Mouse (Mus musculus): Measurements from ENCODE around the gene Vwa2. TPM values are rescaled to one million over a fixed set of nuclear protein-coding genes. Genes with fewer than 3 reads are reported as not detected.

Gene Vwa2
- polyA plus RNA-seq (2014; fragmentation: Nextera tagmentation; extraction: Ambion mirVana), result 0.39 and 0.59 TPM in 2 replicates

DNA sequence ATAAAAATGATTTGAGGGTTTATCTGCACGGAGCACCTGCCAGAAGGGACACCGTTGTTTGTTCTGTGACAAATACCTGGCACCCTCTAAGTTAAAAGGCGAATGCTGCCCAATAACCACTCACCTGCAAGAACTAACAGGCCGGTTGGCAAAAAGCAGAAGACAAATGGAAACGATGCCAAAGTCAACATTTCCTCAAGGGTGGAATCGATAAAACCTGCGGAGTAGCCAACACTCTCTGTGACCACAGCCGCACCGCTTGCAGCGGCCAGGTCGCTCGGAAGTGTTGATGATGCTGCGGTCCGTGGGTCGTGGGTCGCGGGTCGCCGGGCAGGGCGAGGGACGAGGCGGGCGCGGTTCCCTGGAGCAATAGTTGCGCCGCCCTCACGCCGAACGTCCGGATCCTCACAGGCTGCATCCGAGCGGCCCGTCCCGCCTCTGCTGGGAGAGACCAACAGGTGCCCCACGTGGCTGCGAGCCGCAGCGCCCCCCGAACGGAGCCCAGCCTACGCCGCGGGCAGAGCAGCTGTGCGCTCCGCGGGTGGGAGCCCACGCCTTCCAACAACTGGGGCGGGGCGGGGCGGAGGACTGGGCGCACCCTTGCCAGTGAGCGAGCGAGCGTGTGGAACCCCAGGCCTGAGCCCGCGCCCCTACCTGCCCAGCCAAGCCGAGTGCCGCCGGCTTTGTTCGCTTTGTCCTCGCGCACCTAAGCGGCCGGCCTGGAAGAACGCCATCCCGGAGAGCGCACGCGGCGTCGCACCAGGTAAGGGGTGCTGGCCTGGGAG lies at the start of gene Vwa2:
Gene Vwa2, plus strand, starts transcription at position 434 of the 785 bp plus-strand sequence.
- Histone ChIP-seq H3K4me1 (replicated peaks; ENCODE audit: control insufficient read depth, insufficient read depth, low read length) (0 out of 2 replicates have a peak, but pooled peaks cover 3% of the 10 kb centered on the region), H3K4me3 (ENCODE audit: low read depth, low read length) (peak within 1 kb of the TSS; percentile 50), H3K9me3 (ENCODE audit: control insufficient read depth, low read length) (no peaks in the 10 kb centered on the region), H3K4me2 (peak within 1 kb of the TSS; percentile 76), H3K36me3 (ENCODE audit: control insufficient read depth, insufficient read depth, low read length) (no peaks in the 10 kb centered on the region), H3K27ac (ENCODE audit: low read depth, low read length) (no peak within 1 kb of the TSS), H3K27me3 (replicated peaks; ENCODE audit: control insufficient read depth, insufficient read depth, low read length) (peaks cover 65% of the 10 kb centered on the region), H3K9ac (ENCODE audit: low read depth, low read length) (no peak within 1 kb of the TSS)
- DNase-seq (ENCODE audit: low spot score), result peak; percentile 47
- WGBS, result 4% methylated on average over 71 of the region's 71 CpGs
- no peak for ATAC-seq (replicated peaks; ENCODE audit: low FRiP score)

DNA sequence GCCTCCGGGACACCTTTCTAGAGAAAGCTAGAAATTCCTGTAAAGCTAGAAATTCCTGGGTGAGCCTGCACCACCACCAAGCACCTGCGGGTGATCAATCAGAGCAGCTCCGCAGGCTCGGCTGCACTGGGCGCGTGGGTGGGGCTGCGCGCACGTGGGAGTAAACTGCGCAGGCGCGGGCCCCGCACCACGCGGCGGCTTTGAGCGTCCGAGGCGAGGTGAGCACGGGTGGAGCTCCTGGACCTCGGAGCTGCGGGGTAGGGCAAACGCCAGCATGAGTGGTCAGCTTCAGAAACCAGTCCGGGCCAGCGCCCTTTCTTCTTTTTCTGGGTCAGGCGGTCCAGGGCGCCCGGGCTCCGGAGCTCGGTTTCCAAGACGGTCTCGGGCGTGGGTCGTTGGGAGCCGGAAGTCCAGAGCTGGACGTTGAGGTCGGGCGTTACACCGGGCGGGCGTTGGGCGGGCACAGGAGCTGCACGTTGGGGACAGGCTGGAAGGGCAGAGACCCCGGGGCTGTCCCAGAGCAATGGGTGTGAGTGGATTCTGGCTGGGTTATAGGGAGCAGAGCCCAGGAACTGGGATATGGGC lies 47.9 kb upstream of the Vwa2 start, which contains the start of gene Tdrd1:
Gene Tdrd1, plus strand, starts transcription at position 163 of the 585 bp plus-strand sequence.
- Histone ChIP-seq H3K27me3 (replicated peaks; ENCODE audit: control insufficient read depth, insufficient read depth, low read length) (peaks cover 9% of the 10 kb centered on the region), H3K27ac (ENCODE audit: low read depth, low read length) (no peak within 1 kb of the TSS), H3K4me3 (ENCODE audit: low read depth, low read length) (peak within 1 kb of the TSS; percentile 15; the same call in 1 of the 2 replicates), H3K9ac (ENCODE audit: low read depth, low read length) (no peak within 1 kb of the TSS), H3K9me3 (ENCODE audit: control insufficient read depth, low read length) (no peaks in the 10 kb centered on the region), H3K4me1 (replicated peaks; ENCODE audit: control insufficient read depth, insufficient read depth, low read length) (peaks cover 5% of the 10 kb centered on the region), H3K4me2 (peak within 1 kb of the TSS; percentile 47), H3K36me3 (ENCODE audit: control insufficient read depth, insufficient read depth, low read length) (no peaks in the 10 kb centered on the region)
- WGBS, result 42% methylated on average over 44 of the region's 44 CpGs
- DNase-seq (ENCODE audit: low spot score) (no peak), ATAC-seq (replicated peaks; ENCODE audit: low FRiP score) (no peak)

DNA sequence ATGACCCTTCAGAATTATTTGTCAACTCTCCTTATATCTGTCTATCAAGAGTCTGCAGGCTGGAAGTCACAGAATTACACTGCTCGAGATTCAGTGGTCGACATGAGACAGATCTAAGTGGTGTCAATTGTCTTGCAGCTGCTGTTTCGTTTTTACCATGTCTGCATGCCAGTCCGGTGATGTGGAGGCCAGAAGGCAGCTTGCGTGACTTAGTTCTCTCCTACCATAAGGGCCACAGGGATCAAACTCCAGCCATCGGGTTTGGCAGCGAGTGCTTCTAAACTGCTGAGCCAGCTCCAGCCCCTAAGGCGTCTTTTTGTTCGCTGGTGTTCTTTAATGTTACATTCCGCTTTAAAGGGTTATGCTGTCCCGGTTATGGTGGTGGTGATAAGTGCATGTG lies 45.7 kb upstream of the Vwa2 start:
- Histone ChIP-seq H3K9ac (ENCODE audit: low read depth, low read length) (no peak overlapping the region), H3K27ac (ENCODE audit: low read depth, low read length) (no peak overlapping the region), H3K4me1 (replicated peaks; ENCODE audit: control insufficient read depth, insufficient read depth, low read length) (peaks cover 3% of the 10 kb centered on the region; the same call in 1 of the 2 replicates), H3K4me3 (ENCODE audit: low read depth, low read length) (no peak overlapping the region), H3K4me2 (no peak overlapping the region), H3K9me3 (ENCODE audit: control insufficient read depth, low read length) (no peaks in the 10 kb centered on the region), H3K36me3 (ENCODE audit: control insufficient read depth, insufficient read depth, low read length) (no peaks in the 10 kb centered on the region), H3K27me3 (replicated peaks; ENCODE audit: control insufficient read depth, insufficient read depth, low read length) (peaks cover 9% of the 10 kb centered on the region)
- 84% methylated on average over 11 of the region's 11 CpGs for WGBS
- ATAC-seq (replicated peaks; ENCODE audit: low FRiP score) (no peak), DNase-seq (ENCODE audit: low spot score) (no peak)

DNA sequence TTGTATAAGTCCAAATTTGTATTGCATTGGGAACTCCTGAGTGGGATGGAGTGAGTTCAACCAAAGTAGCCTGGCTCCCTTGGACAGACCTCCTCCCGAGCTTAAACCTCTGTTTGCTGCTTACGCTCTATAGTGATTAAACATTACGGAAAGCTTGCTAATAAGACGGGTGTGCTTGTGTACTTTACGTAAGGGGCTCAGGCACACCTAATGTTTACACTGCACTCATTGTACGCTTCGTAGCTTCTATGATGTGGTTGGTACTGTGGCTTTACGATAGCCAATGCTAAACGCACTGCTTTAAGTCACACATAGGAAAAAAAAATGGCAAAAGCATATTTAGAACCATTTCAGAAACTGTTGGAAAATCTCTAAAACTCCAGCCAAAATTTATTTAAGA lies 44.8 kb upstream of the Vwa2 start:
- 79% methylated on average over 9 of the region's 9 CpGs for WGBS

DNA sequence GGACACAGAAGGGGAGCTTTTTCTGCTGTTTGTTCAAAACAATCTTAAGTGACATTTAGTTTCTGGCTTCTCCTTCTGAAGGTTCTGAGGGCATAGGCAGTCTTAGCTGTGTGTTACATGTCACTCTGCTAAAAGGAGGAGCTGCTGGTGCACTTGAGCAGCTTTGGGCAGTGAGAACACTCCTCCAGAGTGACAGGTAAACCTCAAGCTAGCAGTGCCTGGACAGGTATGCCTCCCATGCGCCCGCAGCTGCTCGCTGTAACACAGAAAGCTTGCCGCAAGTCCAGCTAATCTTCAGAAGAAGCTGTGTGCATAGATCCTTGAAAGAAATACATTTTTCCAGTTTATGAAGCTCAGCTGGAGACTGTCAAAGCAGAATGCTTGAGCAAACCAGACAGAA lies 43.9 kb upstream of the Vwa2 start:
- 89% methylated on average over 4 of the region's 4 CpGs for whole genome bisulfite sequencing
- no peak overlapping the region for H3K9ac ChIP-seq (ENCODE audit: low read depth, low read length)

More for the DNA sequence above, 44.8 kb upstream of the Vwa2 start:
- Histone ChIP-seq H3K9ac (ENCODE audit: low read depth, low read length) (no peak overlapping the region), H3K27me3 (replicated peaks; ENCODE audit: control insufficient read depth, insufficient read depth, low read length) (peaks cover 9% of the 10 kb centered on the region), H3K4me1 (replicated peaks; ENCODE audit: control insufficient read depth, insufficient read depth, low read length) (peaks cover 3% of the 10 kb centered on the region; the same call in 1 of the 2 replicates), H3K9me3 (ENCODE audit: control insufficient read depth, low read length) (no peaks in the 10 kb centered on the region), H3K4me3 (ENCODE audit: low read depth, low read length) (no peak overlapping the region), H3K27ac (ENCODE audit: low read depth, low read length) (no peak overlapping the region), H3K4me2 (no peak overlapping the region), H3K36me3 (ENCODE audit: control insufficient read depth, insufficient read depth, low read length) (no peaks in the 10 kb centered on the region)
- DNase-seq (ENCODE audit: low spot score) (no peak), ATAC-seq (replicated peaks; ENCODE audit: low FRiP score) (no peak)

DNA sequence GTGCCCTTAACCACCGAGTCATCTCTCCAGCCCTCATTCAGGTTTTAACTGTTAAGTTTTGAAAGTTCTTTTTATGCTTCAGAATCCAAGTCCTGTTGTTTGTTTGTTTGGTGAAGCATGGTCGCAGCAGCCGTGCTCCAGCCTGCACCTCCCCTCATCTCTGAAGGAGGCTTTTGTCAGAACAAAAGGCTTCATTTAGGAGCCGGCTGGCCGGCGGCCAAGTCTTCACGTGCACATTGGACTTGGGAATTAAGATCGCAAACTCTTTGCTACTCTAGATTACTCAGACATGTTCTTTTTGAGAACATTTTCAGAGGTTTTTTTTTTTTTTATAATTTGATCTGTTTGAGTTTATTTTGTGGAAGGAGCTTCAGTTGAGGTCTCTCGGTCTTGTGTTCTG lies 38.7 kb upstream of the Vwa2 start:
- no peak overlapping the region for H3K9ac ChIP-seq (ENCODE audit: low read depth, low read length)
- DNase-seq (ENCODE audit: low spot score), result no peak
- no peaks in the 10 kb centered on the region for H3K27me3 ChIP-seq (replicated peaks; ENCODE audit: control insufficient read depth, insufficient read depth, low read length)
- no peak overlapping the region for H3K4me3 ChIP-seq (ENCODE audit: low read depth, low read length)
- H3K27ac ChIP-seq (ENCODE audit: low read depth, low read length), result no peak overlapping the region
- 85% methylated on average over 9 of the region's 9 CpGs for whole genome bisulfite sequencing
- H3K4me1 ChIP-seq (replicated peaks; ENCODE audit: control insufficient read depth, insufficient read depth, low read length), result no peaks in the 10 kb centered on the region
- H3K9me3 ChIP-seq (ENCODE audit: control insufficient read depth, low read length), result no peaks in the 10 kb centered on the region
- no peaks in the 10 kb centered on the region for H3K36me3 ChIP-seq (ENCODE audit: control insufficient read depth, insufficient read depth, low read length)
- ATAC-seq (replicated peaks; ENCODE audit: low FRiP score), result no peak
- no peak overlapping the region for H3K4me2 ChIP-seq

More for the DNA sequence above, 43.9 kb upstream of the Vwa2 start:
- Histone ChIP-seq H3K4me2 (no peak overlapping the region), H3K27me3 (replicated peaks; ENCODE audit: control insufficient read depth, insufficient read depth, low read length) (peaks cover 9% of the 10 kb centered on the region), H3K27ac (ENCODE audit: low read depth, low read length) (no peak overlapping the region), H3K4me1 (replicated peaks; ENCODE audit: control insufficient read depth, insufficient read depth, low read length) (peaks cover 3% of the 10 kb centered on the region; the same call in 1 of the 2 replicates), H3K9me3 (ENCODE audit: control insufficient read depth, low read length) (no peaks in the 10 kb centered on the region), H3K4me3 (ENCODE audit: low read depth, low read length) (no peak overlapping the region), H3K36me3 (ENCODE audit: control insufficient read depth, insufficient read depth, low read length) (no peaks in the 10 kb centered on the region)
- ATAC-seq (replicated peaks; ENCODE audit: low FRiP score) (no peak), DNase-seq (ENCODE audit: low spot score) (no peak)

DNA sequence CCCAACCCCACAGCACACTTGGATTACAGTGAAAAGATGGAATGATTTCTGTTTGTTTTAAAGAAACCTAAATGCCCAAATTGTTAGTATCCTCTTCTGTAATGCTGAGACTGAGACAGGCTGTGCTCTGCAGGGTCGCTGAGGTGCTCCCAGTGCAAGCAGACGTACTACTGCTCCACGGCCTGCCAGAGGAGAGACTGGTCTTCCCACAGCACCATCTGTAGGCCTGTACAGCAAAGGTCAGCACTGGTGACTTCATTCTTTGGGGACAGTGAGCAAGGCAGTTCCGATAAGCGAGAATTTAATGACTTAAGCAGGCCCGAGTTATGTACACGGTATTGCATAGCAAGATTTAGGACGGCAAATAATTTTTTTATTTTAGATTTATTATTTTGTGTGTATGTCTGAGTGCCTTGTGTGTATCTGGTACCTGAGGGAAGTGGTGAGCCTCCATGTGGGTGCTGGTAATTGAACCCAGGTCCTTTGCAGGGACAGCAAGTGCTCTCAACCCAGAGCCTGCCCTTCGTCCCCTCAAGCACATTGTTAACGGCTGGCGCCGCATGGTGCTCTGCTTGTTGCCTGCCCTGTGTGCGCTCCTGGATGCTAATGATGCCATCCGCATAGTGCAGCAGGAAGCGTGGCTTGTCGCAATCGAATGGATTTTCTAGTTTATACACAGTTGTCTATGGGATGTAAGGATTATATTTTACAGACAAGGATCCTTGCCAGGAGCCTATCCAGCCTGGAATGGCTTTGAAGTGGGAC lies 34.9 kb upstream of the Vwa2 start:
- Histone ChIP-seq H3K4me1 (replicated peaks; ENCODE audit: control insufficient read depth, insufficient read depth, low read length) (no peaks in the 10 kb centered on the region), H3K9ac (ENCODE audit: low read depth, low read length) (no peak overlapping the region), H3K9me3 (ENCODE audit: control insufficient read depth, low read length) (no peaks in the 10 kb centered on the region), H3K4me3 (ENCODE audit: low read depth, low read length) (no peak overlapping the region), H3K36me3 (ENCODE audit: control insufficient read depth, insufficient read depth, low read length) (no peaks in the 10 kb centered on the region), H3K4me2 (no peak overlapping the region), H3K27me3 (replicated peaks; ENCODE audit: control insufficient read depth, insufficient read depth, low read length) (no peaks in the 10 kb centered on the region), H3K27ac (ENCODE audit: low read depth, low read length) (no peak overlapping the region)
- 81% methylated on average over 17 of the region's 17 CpGs for WGBS
- DNase-seq (ENCODE audit: low spot score), result no peak
- ATAC-seq (replicated peaks; ENCODE audit: low FRiP score), result no peak

DNA sequence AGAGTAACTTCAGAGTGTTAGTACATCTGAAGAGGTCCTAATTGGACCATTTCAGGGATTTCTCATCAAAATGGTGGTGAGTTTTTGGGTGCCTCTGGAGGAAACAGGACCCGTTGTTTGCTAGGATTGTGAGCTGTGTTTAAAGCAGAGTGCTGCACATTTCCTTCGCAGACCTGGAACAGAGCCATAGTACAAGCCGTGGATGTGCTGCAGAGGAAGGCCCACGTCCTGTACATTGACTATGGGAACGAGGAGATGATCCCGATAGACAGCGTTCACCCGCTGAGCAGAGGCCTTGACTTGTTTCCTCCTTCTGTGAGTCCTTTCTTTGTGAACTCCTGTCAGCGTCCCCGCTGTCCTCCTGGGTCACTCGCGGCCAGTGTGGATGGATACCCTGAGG lies 31.1 kb upstream of the Vwa2 start:
- Histone ChIP-seq H3K4me1 (replicated peaks; ENCODE audit: control insufficient read depth, insufficient read depth, low read length) (no peaks in the 10 kb centered on the region), H3K36me3 (ENCODE audit: control insufficient read depth, insufficient read depth, low read length) (no peaks in the 10 kb centered on the region), H3K4me3 (ENCODE audit: low read depth, low read length) (no peak overlapping the region), H3K27me3 (replicated peaks; ENCODE audit: control insufficient read depth, insufficient read depth, low read length) (no peaks in the 10 kb centered on the region), H3K9me3 (ENCODE audit: control insufficient read depth, low read length) (no peaks in the 10 kb centered on the region), H3K4me2 (no peak overlapping the region), H3K9ac (ENCODE audit: low read depth, low read length) (no peak overlapping the region), H3K27ac (ENCODE audit: low read depth, low read length) (no peak overlapping the region)
- DNase-seq (ENCODE audit: low spot score) (no peak), ATAC-seq (replicated peaks; ENCODE audit: low FRiP score) (no peak)
- WGBS, result 86% methylated on average over 12 of the region's 12 CpGs

Data from liver, embryonic 11.5 days (tissue).